Mouse (Mus musculus) heart, adult 18-20 months (tissue): ENCODE data around the gene Olfr1355. TPM values are rescaled to one million over a fixed set of nuclear protein-coding genes. Genes with fewer than 3 reads are reported as not detected.
"Not testable (repeated sequence)": the region's sequence is repeated elsewhere in the genome, so short reads cannot be mapped to it uniquely, and the experiment has no call there.

Experiments used
- DNase-seq, 2 experiments: peaks; one replicate each; pipeline ENCODE4 v3.0.0; 2021 to 2022; ENCODE audit warnings: mixed read lengths in 1 of 2
- long read RNA-seq, 2 experiments: library from polyadenylated mRNA; stranded (forward); transcript quantifications; one replicate each; pipeline ENCODE4 v2.0.0; 2021
- total RNA-seq, 2 experiments: library from RNA; stranded (reverse); gene quantifications; 2 replicates each; pipeline ENCODE4 v1.2.3; 2021

The Olfr1355 gene
- not detected for total RNA-seq
- long read RNA-seq, experiment 1: 0 reads
- long read RNA-seq, experiment 2: 0 reads

DNA sequence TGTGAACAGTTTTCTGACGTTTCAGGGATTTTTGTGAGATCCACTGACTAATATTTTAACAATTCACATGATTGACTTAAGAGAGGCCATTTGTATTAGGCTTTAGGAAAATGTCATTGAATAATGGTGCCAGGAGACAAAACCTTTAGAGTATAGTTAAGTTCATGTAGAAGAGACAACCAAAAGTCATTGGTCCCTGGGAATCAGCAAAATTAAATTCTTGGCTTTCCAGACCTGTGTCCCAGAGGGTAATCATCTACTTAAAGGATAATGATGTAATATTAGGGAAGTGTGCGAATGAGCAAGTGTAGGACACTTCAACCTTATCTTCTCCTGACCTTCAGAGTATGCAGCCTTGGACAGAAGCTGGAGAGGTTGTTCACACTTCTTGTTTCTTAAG is at the start of gene Olfr1355:
Gene Olfr1355 (plus strand): TSS at position 301 of the 400 bp plus-strand sequence.
- no peak for DNase-seq

DNA sequence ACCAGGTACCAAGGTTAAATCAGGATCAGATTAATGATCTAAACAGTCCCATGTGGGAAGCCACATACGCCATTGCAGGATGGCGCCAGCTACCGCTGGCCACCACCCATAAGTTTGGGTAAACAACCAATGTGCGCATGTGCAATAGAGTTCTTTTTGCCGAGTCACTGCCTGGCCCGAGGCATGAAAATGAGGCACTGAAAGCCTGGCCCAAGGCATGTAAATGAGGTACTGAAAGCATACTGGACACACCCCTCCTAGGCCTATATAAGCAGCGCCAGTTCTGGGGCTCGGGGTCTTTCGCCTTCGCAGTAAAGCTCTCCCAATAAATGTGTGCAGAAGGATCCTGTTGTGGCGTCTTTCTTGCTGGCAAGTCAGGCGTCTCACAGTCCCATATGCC is 34.9 kb upstream of the Olfr1355 start:
- DNase-seq: not testable (repeated sequence)

DNA sequence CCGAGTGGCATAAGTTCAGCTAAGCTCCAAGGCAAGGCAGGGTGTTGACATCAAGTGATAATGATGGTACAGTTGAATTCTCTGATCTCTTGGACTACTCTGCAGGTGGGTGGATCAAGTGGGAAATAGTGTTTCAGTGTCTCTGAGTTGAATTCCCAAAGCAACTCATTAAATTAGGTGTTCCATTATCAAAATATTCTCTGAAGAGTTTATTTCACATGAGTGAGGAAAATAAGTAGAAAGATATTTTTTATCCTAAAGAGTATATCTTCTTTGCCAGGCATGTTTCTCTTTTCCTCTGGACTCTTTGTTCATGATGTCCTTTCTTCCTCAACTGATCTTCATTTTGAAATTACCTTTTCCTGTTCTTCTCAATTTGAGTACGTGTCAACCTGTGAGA is 23.3 kb upstream of the Olfr1355 start, which contains the start of gene Olfr1356:
Gene Olfr1356 (minus strand): TSS at position 101 of the 400 bp plus-strand sequence.
- DNase-seq: no peak

DNA sequence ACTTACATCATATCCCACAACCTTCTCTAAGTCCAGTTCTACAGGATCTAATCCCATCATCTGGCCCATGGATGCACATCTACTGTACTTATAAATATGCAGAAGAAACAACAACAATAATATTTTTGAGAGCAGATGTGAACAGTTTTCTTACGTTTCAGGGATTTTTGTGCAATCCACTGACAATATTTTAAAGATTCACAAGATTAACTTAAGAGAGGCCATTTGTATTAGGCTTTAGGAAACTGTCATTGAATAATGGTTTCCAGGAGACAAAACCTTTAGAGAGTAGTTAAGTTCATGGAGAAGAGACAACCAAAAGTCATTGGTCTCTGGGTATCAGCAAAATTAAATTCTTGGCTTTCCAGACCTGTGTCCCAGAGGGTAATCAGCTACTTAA is 37.5 kb downstream of the Olfr1355 start, which contains the start of gene Olfr1354:
Gene Olfr1354 (plus strand): TSS at position 301 of the 400 bp plus-strand sequence.
- not testable (repeated sequence) for DNase-seq

Other genes with a start within 250 kb of the Olfr1355 start
- gene Casp14, start 157.2 kb upstream of the Olfr1355 start, total RNA-seq: not detected
- not detected for gene Ccdc105, start 122.5 kb upstream of the Olfr1355 start, total RNA-seq
- not detected for gene Slc1a6, start 95.0 kb upstream of the Olfr1355 start, total RNA-seq
- not detected for gene Olfr1356, start 23.4 kb upstream of the Olfr1355 start, total RNA-seq
- gene Olfr1354, start 37.6 kb downstream of the Olfr1355 start, total RNA-seq: not detected
- not detected for gene Olfr8, start 75.1 kb downstream of the Olfr1355 start, total RNA-seq
- not detected for gene Olfr1353, start 87.8 kb downstream of the Olfr1355 start, total RNA-seq
- gene Olfr1352, start 105.5 kb downstream of the Olfr1355 start, total RNA-seq: not detected
- gene Olfr1351, start 136.9 kb downstream of the Olfr1355 start, total RNA-seq: not detected
- not detected for gene Olfr57, start 153.2 kb downstream of the Olfr1355 start, total RNA-seq
- gene 2610008E11Rik, start 222.1 kb downstream of the Olfr1355 start, total RNA-seq: 1 to 10 TPM; 8.0 to 8.5 TPM